Mouse (Mus musculus): ENCODE data around the gene Mrpl36. TPM values are rescaled to one million over a fixed set of nuclear protein-coding genes. Genes with fewer than 3 reads are reported as not detected.
A peak's percentile ranks its signal among the peaks of the same experiment; 100 is the strongest.

Gene Mrpl36
- polyA plus RNA-seq, 1 experiment from 2014 or later = 67.8 TPM

DNA sequence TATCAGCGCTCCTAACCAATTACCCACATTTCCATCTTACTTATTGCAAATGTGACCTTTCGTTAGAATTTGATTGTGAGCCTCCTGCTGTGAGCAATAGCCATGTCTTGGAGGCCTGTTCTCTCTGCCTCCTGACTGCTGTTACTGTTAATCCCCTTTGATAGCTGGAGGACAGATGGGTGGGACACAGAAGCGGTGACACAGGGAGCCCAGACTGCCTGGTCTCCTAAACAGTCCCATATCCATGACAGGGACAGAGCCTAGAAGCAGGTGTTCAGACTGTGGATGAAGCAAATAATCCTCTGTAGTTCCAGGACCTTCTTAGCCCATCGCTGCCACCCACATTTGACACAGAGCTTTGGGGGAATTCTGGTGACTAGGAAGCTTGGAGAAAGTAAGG lies 21.9 kb upstream of the Mrpl36 start:
- WGBS (ENCODE audit: insufficient replicate concordance) = 67% methylated on average over 4 of the region's 4 CpGs
- Histone ChIP-seq H3K27ac (replicated peaks) (no peak overlapping the region), H3K4me2 (no peak overlapping the region), H3K4me3 (replicated peaks) (no peak overlapping the region), H3K9me3 (replicated peaks) (no peaks in the 10 kb centered on the region), H3K9ac (no peak overlapping the region), H3K36me3 (replicated peaks) (no peaks in the 10 kb centered on the region), H3K27me3 (peaks cover 8% of the 10 kb centered on the region; the same call in 1 of the 2 replicates), H3K4me1 (replicated peaks) (no peaks in the 10 kb centered on the region)
- no peak for ATAC-seq (ENCODE audit: insufficient read depth)

DNA sequence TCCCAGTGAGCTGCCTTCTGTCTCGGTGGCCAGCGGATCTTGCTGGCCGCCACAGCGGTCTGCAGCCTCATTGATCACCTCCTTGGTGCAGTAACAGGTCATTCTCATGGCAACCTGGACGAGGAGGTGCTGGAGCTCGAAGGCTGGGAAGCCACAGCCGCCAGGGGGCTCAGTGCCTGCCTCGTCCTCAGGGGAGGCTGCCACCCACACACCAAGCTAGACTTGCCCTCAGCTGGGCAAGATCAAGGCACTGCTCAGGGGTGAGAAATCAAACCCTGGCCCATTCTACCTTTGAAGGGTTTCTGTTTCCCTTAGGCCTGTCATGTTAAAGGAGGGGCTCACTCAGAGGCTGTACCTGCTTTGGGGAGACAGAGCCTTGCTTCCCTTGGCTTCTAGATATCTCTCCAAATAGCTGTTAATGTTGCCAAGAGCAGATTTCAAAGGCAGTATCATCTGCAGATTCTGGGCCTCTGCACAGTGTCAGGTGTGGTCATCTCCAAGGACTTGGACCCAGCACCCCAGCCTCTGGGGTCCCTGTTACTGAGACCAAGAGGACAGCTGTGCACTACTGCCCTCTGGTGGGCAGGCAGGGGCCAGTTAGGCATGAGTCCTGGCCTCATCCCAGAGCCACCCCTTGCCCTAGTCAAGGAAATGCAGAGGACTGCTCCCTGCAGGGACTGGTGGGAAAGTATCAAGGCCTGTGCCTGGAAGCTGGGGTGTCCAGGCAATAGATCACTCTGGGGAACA lies 18.0 kb upstream of the Mrpl36 start:
- Histone ChIP-seq H3K27ac (replicated peaks) (no peak overlapping the region), H3K36me3 (replicated peaks) (no peaks in the 10 kb centered on the region), H3K27me3 (peaks cover 8% of the 10 kb centered on the region; the same call in 1 of the 2 replicates), H3K9ac (no peak overlapping the region), H3K4me1 (replicated peaks) (no peaks in the 10 kb centered on the region), H3K4me2 (no peak overlapping the region), H3K4me3 (replicated peaks) (no peak overlapping the region), H3K9me3 (replicated peaks) (no peaks in the 10 kb centered on the region)
- 22% methylated on average over 8 of the region's 8 CpGs for WGBS (ENCODE audit: insufficient replicate concordance)
- ATAC-seq (ENCODE audit: insufficient read depth) = no peak

DNA sequence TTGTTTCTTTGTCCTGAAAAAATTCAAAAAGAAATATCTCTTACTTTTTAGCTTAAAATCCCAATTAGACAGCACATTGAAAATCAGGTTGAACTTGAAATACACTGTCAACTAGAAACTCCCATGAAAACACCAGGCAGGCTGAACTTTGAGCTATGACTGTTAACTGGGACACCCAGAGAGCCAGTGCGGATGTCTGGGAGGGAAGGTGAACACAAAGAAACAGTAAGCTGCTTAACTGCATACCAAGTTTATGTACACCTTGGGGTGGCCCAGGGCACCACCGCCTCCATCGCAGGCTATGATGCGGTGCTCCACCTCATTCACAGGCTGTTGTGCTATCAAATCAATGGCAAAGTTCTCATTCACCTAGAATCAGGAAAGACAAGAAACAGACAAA lies 8.3 kb upstream of the Mrpl36 start:
- Histone ChIP-seq H3K9me3 (replicated peaks) (no peaks in the 10 kb centered on the region), H3K4me2 (no peak overlapping the region), H3K4me3 (replicated peaks) (no peak overlapping the region), H3K9ac (no peak overlapping the region), H3K4me1 (replicated peaks) (no peaks in the 10 kb centered on the region), H3K36me3 (replicated peaks) (peaks cover 71% of the 10 kb centered on the region), H3K27ac (replicated peaks) (no peak overlapping the region), H3K27me3 (no peaks in the 10 kb centered on the region)
- ATAC-seq (ENCODE audit: insufficient read depth) = no peak
- WGBS (ENCODE audit: insufficient replicate concordance) = 89% methylated on average over 4 of the region's 4 CpGs

DNA sequence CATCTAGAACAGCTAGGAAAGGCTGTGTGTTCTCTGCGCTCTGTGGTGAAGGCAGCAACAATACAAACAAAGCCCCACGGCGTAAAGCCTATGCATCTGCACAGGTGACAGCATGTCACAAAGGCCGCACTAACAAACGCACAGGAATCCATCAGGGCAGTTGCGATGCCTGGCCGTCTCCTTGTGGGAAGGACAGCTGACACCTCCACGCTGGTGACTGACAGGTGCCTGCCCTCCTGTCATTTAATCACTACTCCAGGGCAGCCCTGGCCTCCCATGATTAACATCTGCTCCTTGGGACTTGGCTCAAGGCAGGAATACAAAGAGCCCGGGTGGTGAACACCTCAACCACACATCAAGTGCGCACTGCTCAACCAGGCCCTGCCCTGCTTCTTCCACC lies 5.7 kb upstream of the Mrpl36 start:
- Histone ChIP-seq H3K9me3 (replicated peaks) (no peaks in the 10 kb centered on the region), H3K4me1 (replicated peaks) (peaks cover 16% of the 10 kb centered on the region), H3K9ac (no peak overlapping the region), H3K36me3 (replicated peaks) (peaks cover 78% of the 10 kb centered on the region), H3K27me3 (no peaks in the 10 kb centered on the region), H3K4me2 (no peak overlapping the region), H3K4me3 (replicated peaks) (no peak overlapping the region), H3K27ac (replicated peaks) (no peak overlapping the region)
- no peak for ATAC-seq (ENCODE audit: insufficient read depth)
- WGBS (ENCODE audit: insufficient replicate concordance) = 83% methylated on average over 10 of the region's 10 CpGs

DNA sequence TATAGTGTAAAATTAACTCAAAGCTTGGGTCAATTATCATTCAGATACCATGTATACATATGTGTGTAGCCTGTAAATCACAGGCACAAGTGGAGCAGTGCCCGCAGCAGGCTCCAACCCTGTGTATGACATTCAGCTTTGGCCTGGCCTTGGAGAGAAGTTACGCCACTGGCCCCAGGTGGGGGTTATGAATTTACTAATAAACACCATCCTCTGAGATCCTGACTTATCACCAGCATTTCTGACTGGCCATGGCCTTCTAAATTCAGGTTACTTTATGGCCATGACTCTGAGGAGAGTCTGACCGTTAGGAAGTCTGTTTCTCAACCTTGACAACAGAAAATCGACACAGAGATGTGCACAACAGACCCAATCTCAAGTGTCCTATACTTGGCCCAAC lies 4.9 kb upstream of the Mrpl36 start:
- WGBS (ENCODE audit: insufficient replicate concordance) = 82% methylated on average over 4 of the region's 4 CpGs
- no peak overlapping the region for H3K4me3 ChIP-seq (replicated peaks)
- H3K36me3 ChIP-seq (replicated peaks) = peaks cover 71% of the 10 kb centered on the region

DNA sequence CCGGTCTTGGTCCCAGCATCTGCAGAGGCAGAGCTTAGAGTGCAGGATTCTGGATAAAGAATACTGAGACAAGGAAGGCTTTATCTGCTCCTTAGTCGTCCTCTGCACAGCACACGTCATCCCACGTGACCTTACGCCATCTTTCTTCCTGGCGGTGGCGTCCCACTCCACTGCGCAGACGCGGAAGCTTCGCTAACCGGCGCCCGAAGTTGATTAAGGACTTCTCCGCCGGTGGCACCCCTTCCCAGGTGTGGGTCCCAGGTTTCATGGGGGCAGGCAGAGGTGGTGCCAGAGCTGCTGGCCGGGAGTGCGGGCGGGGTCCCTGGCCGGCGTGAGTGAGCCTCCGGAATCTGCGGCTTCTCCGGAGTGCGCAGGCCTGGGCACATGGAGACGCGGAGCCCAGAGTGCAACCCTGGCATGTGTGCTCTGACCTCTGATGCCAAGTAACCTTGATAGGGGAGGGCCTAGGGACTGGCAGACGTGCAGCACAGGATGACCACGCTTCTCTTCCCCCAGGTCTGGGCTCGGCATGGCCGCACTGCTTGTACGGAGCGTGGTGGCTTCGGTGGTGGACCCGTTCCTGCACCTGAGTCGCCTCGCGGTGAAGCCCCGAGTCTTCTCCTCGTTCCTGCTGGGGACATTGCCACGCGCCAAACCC lies 2.7 kb downstream of the Mrpl36 start:
- peak overlapping the region; percentile 90 for H3K9ac ChIP-seq
- H3K4me1 ChIP-seq (replicated peaks) = peaks cover 52% of the 10 kb centered on the region
- no peaks in the 10 kb centered on the region for H3K9me3 ChIP-seq (replicated peaks)
- no peaks in the 10 kb centered on the region for H3K27me3 ChIP-seq
- H3K4me2 ChIP-seq = peak overlapping the region; percentile 97
- peaks cover 8% of the 10 kb centered on the region for H3K36me3 ChIP-seq (replicated peaks)
- WGBS (ENCODE audit: insufficient replicate concordance) = under 1% methylated on average over 42 of the region's 42 CpGs
- ATAC-seq (ENCODE audit: insufficient read depth) = peak; percentile 81
- H3K27ac ChIP-seq (replicated peaks) = peak overlapping the region; percentile 73
- H3K4me3 ChIP-seq (replicated peaks) = peak overlapping the region; percentile 93

More for the DNA sequence above, 4.9 kb upstream of the Mrpl36 start:
- no peaks in the 10 kb centered on the region for H3K9me3 ChIP-seq (replicated peaks)
- no peak overlapping the region for H3K4me2 ChIP-seq
- ATAC-seq (ENCODE audit: insufficient read depth) = no peak
- H3K27me3 ChIP-seq = no peaks in the 10 kb centered on the region
- no peak overlapping the region for H3K9ac ChIP-seq
- no peak overlapping the region for H3K27ac ChIP-seq (replicated peaks)
- H3K4me1 ChIP-seq (replicated peaks) = peaks cover 18% of the 10 kb centered on the region

DNA sequence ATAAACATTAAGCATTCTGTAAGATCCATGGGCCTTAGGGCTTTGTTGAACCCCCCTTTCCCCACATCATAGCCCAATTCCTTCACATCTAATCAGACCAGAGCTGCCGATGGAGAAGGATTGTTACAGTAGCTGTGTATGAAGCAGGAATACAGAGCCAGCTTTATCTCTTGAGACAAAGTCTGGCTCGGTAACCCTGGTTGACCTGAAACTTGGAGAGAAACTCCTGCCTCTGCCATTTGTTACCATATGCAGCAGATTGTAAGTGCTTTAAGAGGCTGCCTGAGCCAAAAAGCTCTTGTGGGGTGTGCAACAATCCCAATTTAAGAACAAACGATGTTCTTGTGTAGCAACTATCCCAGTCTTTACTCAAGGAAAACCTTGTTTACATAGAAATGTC lies 3.4 kb downstream of the Mrpl36 start:
- 28% methylated on average over 3 of the region's 3 CpGs for WGBS (ENCODE audit: insufficient replicate concordance)
- Histone ChIP-seq H3K27me3 (no peaks in the 10 kb centered on the region), H3K9ac (peak overlapping the region; percentile 90), H3K4me2 (peak overlapping the region; percentile 97), H3K9me3 (replicated peaks) (no peaks in the 10 kb centered on the region), H3K27ac (replicated peaks) (peak overlapping the region; percentile 73), H3K36me3 (replicated peaks) (peaks cover under 1% of the 10 kb centered on the region; the same call in 1 of the 2 replicates), H3K4me1 (replicated peaks) (peaks cover 50% of the 10 kb centered on the region), H3K4me3 (replicated peaks) (peak overlapping the region; percentile 93)
- ATAC-seq (ENCODE audit: insufficient read depth) = no peak

DNA sequence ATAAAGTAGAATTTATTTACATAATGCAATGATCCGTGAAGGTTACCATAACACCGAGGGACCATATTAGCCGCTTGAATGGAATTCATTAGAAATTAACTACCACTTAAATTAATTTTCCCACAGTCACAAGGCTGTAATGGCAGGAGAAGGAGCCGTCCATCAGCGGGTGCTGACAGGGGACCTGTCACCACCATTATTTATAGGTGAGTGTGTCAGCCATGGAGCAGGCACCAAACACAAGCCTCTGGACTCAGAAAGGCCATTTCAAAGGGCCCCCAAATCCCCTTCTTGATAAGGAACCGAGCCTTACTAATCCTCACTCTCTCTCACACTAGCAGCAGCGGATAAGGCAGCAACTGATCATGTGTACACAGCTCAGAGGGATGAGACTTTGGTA lies 8.4 kb downstream of the Mrpl36 start:
- ATAC-seq (ENCODE audit: insufficient read depth) = no peak
- Histone ChIP-seq H3K27me3 (no peaks in the 10 kb centered on the region), H3K36me3 (replicated peaks) (no peaks in the 10 kb centered on the region), H3K27ac (replicated peaks) (no peak overlapping the region), H3K4me1 (replicated peaks) (peaks cover 14% of the 10 kb centered on the region), H3K9ac (no peak overlapping the region), H3K9me3 (replicated peaks) (no peaks in the 10 kb centered on the region), H3K4me2 (no peak overlapping the region), H3K4me3 (replicated peaks) (no peak overlapping the region)
- WGBS (ENCODE audit: insufficient replicate concordance) = 50% methylated on average over 7 of the region's 7 CpGs

DNA sequence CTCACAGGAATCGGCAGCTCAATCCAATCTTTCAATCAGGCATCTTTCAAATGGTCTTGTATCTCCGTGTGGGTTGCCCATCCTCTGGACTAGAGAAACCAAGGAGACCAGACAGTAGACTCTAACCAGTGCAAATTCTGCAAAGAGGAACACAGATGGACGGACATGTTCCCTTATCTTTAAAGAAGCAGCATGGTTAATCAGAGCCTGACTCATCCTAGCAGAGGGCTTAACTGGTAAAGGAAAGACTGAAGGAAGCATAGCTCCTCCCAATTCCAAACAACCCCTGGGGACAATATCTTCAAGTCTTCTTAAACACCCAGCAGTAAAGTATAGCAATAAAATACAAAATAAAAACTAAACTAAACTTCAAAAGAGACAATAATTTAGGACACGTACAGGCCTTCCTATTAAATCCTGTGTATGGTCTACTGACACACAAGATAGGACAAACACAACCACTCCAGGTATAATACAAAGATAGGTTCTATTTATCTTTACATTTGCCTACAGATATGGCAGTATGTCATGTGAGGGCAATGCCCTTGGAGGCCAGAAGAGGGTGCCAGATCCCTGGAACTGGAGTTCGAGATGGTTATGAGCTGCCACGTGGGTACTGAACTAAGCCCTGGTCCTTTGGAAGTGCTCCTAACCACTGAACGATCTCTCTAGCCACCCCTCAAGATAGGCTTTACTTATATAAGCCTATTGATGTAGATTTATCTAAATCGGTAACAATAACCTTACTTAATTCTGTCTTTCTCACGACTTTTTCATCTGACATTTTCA lies 17.0 kb downstream of the Mrpl36 start:
- 44% methylated on average over 9 of the region's 9 CpGs for WGBS (ENCODE audit: insufficient replicate concordance)
- Histone ChIP-seq H3K27me3 (no peaks in the 10 kb centered on the region), H3K4me1 (replicated peaks) (no peaks in the 10 kb centered on the region), H3K9ac (no peak overlapping the region), H3K4me3 (replicated peaks) (no peak overlapping the region), H3K36me3 (replicated peaks) (no peaks in the 10 kb centered on the region), H3K4me2 (no peak overlapping the region), H3K9me3 (replicated peaks) (no peaks in the 10 kb centered on the region), H3K27ac (replicated peaks) (no peak overlapping the region)
- no peak for ATAC-seq (ENCODE audit: insufficient read depth)

DNA sequence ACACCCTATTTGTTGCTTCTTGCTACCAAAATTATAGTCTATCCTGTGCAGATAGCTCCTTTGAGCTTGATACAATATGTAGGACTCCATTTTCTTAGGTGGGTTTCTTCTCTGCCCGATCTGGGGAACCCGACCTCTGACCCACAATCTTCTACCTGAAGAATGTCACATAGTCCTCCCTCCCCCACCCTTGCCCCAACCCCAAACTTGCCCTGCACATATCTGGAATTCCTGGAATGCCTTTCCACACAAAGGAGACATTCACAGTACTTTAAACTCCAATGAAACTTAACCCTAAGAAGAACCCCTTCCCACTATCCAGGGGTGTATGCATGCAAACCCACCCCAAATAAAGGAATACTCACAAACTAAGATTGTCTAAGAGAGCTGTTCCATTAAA lies 17.8 kb downstream of the Mrpl36 start:
- Histone ChIP-seq H3K9ac (no peak overlapping the region), H3K36me3 (replicated peaks) (no peaks in the 10 kb centered on the region), H3K4me2 (no peak overlapping the region), H3K4me3 (replicated peaks) (no peak overlapping the region), H3K9me3 (replicated peaks) (no peaks in the 10 kb centered on the region), H3K27ac (replicated peaks) (no peak overlapping the region), H3K27me3 (no peaks in the 10 kb centered on the region), H3K4me1 (replicated peaks) (peaks cover 5% of the 10 kb centered on the region; the same call in 1 of the 2 replicates)
- ATAC-seq (ENCODE audit: insufficient read depth) = no peak
- WGBS (ENCODE audit: insufficient replicate concordance) = 44% methylated on average over 2 of the region's 2 CpGs

DNA sequence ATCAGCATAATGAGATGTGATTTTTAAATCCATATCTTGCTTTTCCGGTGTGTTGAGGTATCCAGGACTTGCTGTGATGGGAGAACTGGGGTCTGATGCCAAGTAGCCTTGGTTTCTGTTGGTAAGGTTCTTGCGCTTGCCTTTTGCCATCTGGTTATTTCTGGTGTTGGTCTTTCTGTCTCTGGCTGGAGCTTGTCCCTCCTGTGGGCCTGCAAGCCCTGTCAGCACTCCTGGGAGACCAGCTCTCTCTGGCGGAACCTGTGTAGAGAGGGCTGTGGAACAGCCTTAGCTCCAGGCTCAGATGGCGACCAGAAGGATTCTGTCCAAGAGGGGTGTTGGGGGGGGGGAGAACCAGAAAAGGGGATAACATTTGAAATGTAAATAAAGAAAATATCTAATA lies 18.4 kb downstream of the Mrpl36 start:
- H3K36me3 ChIP-seq (replicated peaks) = no peaks in the 10 kb centered on the region
- H3K4me1 ChIP-seq (replicated peaks) = peaks cover 6% of the 10 kb centered on the region; the same call in 1 of the 2 replicates
- no peaks in the 10 kb centered on the region; the same call in 1 of the 2 replicates for H3K27me3 ChIP-seq
- 64% methylated on average over 4 of the region's 4 CpGs for WGBS (ENCODE audit: insufficient replicate concordance)
- H3K9ac ChIP-seq = no peak overlapping the region
- ATAC-seq (ENCODE audit: insufficient read depth) = no peak
- H3K27ac ChIP-seq (replicated peaks) = no peak overlapping the region
- H3K4me3 ChIP-seq (replicated peaks) = no peak overlapping the region
- no peaks in the 10 kb centered on the region for H3K9me3 ChIP-seq (replicated peaks)
- H3K4me2 ChIP-seq = no peak overlapping the region

Data from liver, embryonic 15.5 days (tissue).